Mouse (Mus musculus) liver, embryonic 14.5 days (tissue): ENCODE data around the gene Gm17018.

Source experiments
- CTCF ChIP-seq: IDR thresholded peaks from 2 replicates; pipeline ENCODE4 v1.5.1; 2016; ENCODE audit warnings: antibody characterized with exemption, low read depth, control low read depth
- EP300 ChIP-seq: IDR thresholded peaks from 2 replicates; pipeline ENCODE4 v1.6.1; 2016; ENCODE audit warnings: antibody characterized with exemption, low read depth

DNA sequence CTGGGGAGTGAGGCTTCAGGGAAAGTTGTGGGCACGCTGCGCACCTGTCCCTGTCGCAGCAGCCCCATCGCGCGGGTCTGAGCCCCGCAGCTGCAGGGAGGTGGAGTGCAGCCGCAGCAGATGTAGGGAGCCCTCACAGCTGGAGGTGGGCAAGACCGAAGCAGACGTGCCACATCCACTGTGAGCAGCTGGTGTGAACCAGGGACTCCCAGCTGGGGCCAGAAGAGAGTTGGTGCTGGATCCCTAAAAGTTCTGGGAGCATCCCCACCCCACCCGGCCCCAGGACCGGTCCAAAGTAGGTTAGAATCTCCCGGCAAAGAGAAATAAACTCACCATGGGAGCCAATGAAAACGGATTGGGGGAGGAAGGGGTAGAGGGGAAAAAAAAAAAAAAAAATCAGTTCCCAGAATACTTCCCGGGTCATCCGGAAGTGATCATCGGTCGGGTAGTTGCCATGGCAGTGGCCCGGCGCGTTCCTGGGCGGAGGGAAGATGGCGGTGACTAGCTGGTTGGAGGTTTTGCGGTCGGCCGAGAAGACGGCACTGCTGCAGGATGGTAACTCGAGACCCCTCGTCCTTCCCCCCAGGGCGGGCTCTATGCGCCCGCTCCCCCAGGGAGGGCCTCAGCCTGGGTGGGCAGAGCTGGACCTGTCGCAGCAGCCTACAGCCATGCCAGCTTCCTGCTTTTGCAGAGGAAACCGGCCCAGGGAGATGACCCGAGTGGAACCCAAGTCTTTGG lies at the start of gene Gm17018, which contains the start of gene Poll:
- TF ChIP-seq CTCF (no peak), EP300 (no peak)
